Mouse (Mus musculus): Measurements from ENCODE around the gene Pim1. TPM values are rescaled to one million over a fixed set of nuclear protein-coding genes. Genes with fewer than 3 reads are reported as not detected.
"Not testable (repeated sequence)": the region's sequence is repeated elsewhere in the genome, so short reads cannot be mapped to it uniquely, and the experiment has no call there.

Gene Pim1
- polyA plus RNA-seq, 1 experiment from 2014 or later, result 10.1 TPM

GRCm38 (mm10) chr17:29510691-29511090 is 20.1 kb downstream of the Pim1 start:
- Histone ChIP-seq H3K4me1 (ENCODE audit: control insufficient read depth, insufficient read depth, low read length) (no peaks in the 10 kb centered on the region), H3K9me3 (ENCODE audit: control insufficient read depth, low read depth, low read length) (no peaks in the 10 kb centered on the region), H3K27me3 (ENCODE audit: control insufficient read depth, insufficient read depth, low read length) (no peaks in the 10 kb centered on the region), H3K4me3 (ENCODE audit: low read depth, low read length) (no peak overlapping the region), H3K4me2 (replicated peaks; ENCODE audit: low read depth, low read length) (no peak overlapping the region), H3K9ac (replicated peaks; ENCODE audit: low read depth, low read length) (no peak overlapping the region), H3K36me3 (ENCODE audit: control insufficient read depth, insufficient read depth, low read length) (no peaks in the 10 kb centered on the region), H3K27ac (ENCODE audit: low read length) (no peak overlapping the region)
- ATAC-seq (ENCODE audit: insufficient number of reproducible peaks, insufficient read depth, low FRiP score, low read depth), result no peak
- WGBS, result 43% methylated on average over 8 of the region's 8 CpGs

GRCm38 (mm10) chr17:29513044-29513730 is 22.6 kb downstream of the Pim1 start:
- H3K4me1 ChIP-seq (ENCODE audit: control insufficient read depth, insufficient read depth, low read length), result no peaks in the 10 kb centered on the region
- no peak overlapping the region for H3K27ac ChIP-seq (ENCODE audit: low read length)
- no peaks in the 10 kb centered on the region for H3K36me3 ChIP-seq (ENCODE audit: control insufficient read depth, insufficient read depth, low read length)
- no peak overlapping the region for H3K4me3 ChIP-seq (ENCODE audit: low read depth, low read length)
- 23% methylated on average over 13 of the region's 13 CpGs for WGBS
- H3K4me2 ChIP-seq (replicated peaks; ENCODE audit: low read depth, low read length), result no peak overlapping the region
- ATAC-seq (ENCODE audit: insufficient number of reproducible peaks, insufficient read depth, low FRiP score, low read depth), result peak; percentile 53; the same call in 1 of the 2 replicates
- no peaks in the 10 kb centered on the region for H3K9me3 ChIP-seq (ENCODE audit: control insufficient read depth, low read depth, low read length)
- H3K27me3 ChIP-seq (ENCODE audit: control insufficient read depth, insufficient read depth, low read length), result no peaks in the 10 kb centered on the region
- no peak overlapping the region for H3K9ac ChIP-seq (replicated peaks; ENCODE audit: low read depth, low read length)

DNA sequence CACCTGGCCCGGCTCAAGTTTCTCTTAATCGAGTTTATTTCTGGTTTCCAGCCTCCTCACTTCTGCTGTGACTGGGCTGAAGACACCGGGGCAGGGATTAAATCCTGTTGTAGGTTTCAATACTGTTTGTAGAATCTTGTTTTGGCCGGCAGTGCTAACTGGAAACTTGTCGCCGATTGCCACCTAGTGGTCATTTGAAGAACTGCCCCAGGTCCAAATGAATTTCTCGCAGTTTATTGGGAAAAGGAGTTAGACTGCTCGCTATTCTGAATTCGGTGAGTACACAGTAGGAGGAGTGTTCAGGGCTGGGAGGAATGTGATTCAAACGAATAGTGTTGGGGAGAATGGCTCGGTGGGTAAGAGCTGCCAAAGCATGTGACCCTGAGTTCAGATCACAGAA is 23.9 kb downstream of the Pim1 start:
- Histone ChIP-seq H3K4me2 (replicated peaks; ENCODE audit: low read depth, low read length) (no peak overlapping the region), H3K27ac (ENCODE audit: low read length) (no peak overlapping the region), H3K4me1 (ENCODE audit: control insufficient read depth, insufficient read depth, low read length) (no peaks in the 10 kb centered on the region), H3K27me3 (ENCODE audit: control insufficient read depth, insufficient read depth, low read length) (no peaks in the 10 kb centered on the region), H3K4me3 (ENCODE audit: low read depth, low read length) (no peak overlapping the region), H3K9ac (replicated peaks; ENCODE audit: low read depth, low read length) (no peak overlapping the region), H3K9me3 (ENCODE audit: control insufficient read depth, low read depth, low read length) (no peaks in the 10 kb centered on the region), H3K36me3 (ENCODE audit: control insufficient read depth, insufficient read depth, low read length) (no peaks in the 10 kb centered on the region)
- 3% methylated on average over 11 of the region's 11 CpGs for WGBS
- peak; percentile 24; the same call in 1 of the 2 replicates for ATAC-seq (ENCODE audit: insufficient number of reproducible peaks, insufficient read depth, low FRiP score, low read depth)

DNA sequence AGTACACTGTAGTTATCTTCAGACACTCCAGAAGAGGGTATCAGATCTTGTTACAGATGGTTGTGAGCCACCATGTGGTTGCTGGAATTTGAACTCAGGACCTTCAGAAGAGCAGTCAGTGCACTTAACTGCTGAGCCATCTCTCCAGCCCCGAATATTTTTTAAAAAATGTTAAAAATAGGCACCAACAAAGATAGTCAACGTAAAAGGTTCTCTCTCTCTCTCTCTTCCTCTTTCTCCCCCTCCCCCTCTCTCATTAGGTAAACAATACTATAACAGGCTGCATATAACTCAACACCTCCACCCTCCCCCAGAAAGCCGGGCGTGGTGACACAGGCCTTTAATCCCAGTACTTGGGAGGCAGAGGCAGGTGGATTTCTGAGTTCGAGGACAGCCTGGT is 28.1 kb downstream of the Pim1 start:
- not testable (repeated sequence) for H3K36me3 ChIP-seq (ENCODE audit: control insufficient read depth, insufficient read depth, low read length); H3K4me3 ChIP-seq (ENCODE audit: low read depth, low read length); H3K27me3 ChIP-seq (ENCODE audit: control insufficient read depth, insufficient read depth, low read length); H3K27ac ChIP-seq (ENCODE audit: low read length); H3K4me2 ChIP-seq (replicated peaks; ENCODE audit: low read depth, low read length); H3K4me1 ChIP-seq (ENCODE audit: control insufficient read depth, insufficient read depth, low read length); ATAC-seq (ENCODE audit: insufficient number of reproducible peaks, insufficient read depth, low FRiP score, low read depth); H3K9me3 ChIP-seq (ENCODE audit: control insufficient read depth, low read depth, low read length); H3K9ac ChIP-seq (replicated peaks; ENCODE audit: low read depth, low read length)
- 91% methylated on average over 5 of the region's 5 CpGs for WGBS

DNA sequence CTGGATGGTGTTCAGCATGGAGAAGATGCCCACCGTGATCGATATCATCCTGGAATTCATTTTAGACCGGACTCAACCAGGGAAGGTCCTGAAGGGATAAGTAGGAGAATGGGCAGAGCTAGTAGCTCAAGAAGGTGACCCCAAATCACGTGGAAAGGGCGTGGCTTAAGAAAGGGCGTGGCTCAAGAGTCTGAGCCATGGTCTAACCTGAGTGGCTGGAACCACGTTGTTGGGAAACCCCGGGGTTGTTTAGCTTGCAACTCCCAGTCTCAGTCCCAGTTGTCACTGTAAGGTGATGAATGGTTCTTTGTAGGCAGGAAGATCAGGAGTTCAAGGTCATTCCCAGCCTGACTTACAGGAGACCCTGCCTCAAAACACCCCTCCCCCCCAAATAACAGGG is 29.2 kb downstream of the Pim1 start:
- no peaks in the 10 kb centered on the region for H3K27me3 ChIP-seq (ENCODE audit: control insufficient read depth, insufficient read depth, low read length)
- H3K9ac ChIP-seq (replicated peaks; ENCODE audit: low read depth, low read length), result no peak overlapping the region

DNA sequence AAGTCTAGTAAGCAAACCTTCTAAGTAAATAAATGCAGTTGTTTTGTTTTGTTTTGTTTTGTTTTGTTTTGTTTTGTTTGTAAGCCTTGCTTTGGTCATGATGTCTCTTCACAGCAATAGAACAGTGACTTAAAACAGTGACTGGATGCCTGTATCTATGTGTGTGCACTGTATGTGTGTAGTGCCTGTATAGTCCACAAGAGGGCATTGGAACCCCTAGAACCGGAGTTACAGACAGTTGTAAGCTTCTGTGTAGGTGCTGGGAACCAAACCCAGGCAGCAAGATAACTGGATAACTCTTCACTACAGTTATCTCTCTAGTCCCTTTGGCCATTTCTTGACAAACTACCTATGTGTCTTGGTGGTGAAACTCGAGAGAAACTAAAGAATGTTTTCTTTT is 35.1 kb downstream of the Pim1 start:
- 73% methylated on average over 2 of the region's 2 CpGs for WGBS

More for the DNA sequence above, 29.2 kb downstream of the Pim1 start:
- Histone ChIP-seq H3K4me3 (ENCODE audit: low read depth, low read length) (no peak overlapping the region), H3K4me2 (replicated peaks; ENCODE audit: low read depth, low read length) (no peak overlapping the region), H3K27ac (ENCODE audit: low read length) (no peak overlapping the region), H3K4me1 (ENCODE audit: control insufficient read depth, insufficient read depth, low read length) (no peaks in the 10 kb centered on the region), H3K36me3 (ENCODE audit: control insufficient read depth, insufficient read depth, low read length) (no peaks in the 10 kb centered on the region), H3K9me3 (ENCODE audit: control insufficient read depth, low read depth, low read length) (no peaks in the 10 kb centered on the region)
- ATAC-seq (ENCODE audit: insufficient number of reproducible peaks, insufficient read depth, low FRiP score, low read depth), result no peak
- 75% methylated on average over 8 of the region's 8 CpGs for whole genome bisulfite sequencing

DNA sequence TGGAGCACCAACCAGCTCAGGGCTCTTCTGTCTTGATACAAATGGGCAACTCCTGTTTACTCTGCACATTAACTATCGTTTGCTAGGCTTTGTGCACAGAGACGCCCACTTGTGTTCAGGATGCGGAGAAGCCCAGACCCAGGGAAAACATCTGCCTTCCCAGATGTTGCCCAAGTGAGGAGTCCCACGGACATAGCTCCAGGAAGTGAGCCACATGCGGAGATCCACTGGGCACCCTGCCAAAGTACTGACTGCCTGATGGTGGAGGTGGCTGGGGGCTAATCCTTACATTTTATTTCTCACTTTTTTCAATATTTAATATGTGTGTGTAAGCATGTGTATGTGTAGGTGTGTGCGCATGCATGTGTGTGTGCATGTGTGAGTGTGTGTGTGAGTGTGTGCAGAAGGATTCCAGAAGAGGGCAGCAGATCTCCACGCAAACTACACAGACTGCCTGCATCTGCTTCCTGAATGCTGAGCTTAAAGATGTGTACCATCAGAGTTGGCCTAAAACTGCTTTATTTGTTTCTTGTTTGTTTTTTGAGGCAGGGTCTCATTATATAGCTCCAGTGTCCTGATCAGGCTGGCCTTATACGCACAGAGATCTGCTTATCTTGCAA is 38.1 kb downstream of the Pim1 start:
- Histone ChIP-seq H3K4me2 (replicated peaks; ENCODE audit: low read depth, low read length) (no peak overlapping the region), H3K36me3 (ENCODE audit: control insufficient read depth, insufficient read depth, low read length) (no peaks in the 10 kb centered on the region), H3K9me3 (ENCODE audit: control insufficient read depth, low read depth, low read length) (no peaks in the 10 kb centered on the region), H3K9ac (replicated peaks; ENCODE audit: low read depth, low read length) (no peak overlapping the region), H3K27ac (ENCODE audit: low read length) (no peak overlapping the region), H3K4me1 (ENCODE audit: control insufficient read depth, insufficient read depth, low read length) (no peaks in the 10 kb centered on the region), H3K27me3 (ENCODE audit: control insufficient read depth, insufficient read depth, low read length) (no peaks in the 10 kb centered on the region), H3K4me3 (ENCODE audit: low read depth, low read length) (no peak overlapping the region)
- WGBS, result 69% methylated on average over 8 of the region's 8 CpGs
- ATAC-seq (ENCODE audit: insufficient number of reproducible peaks, insufficient read depth, low FRiP score, low read depth), result no peak

More for the DNA sequence above, 35.1 kb downstream of the Pim1 start:
- no peaks in the 10 kb centered on the region for H3K36me3 ChIP-seq (ENCODE audit: control insufficient read depth, insufficient read depth, low read length)
- H3K9ac ChIP-seq (replicated peaks; ENCODE audit: low read depth, low read length), result no peak overlapping the region
- H3K4me1 ChIP-seq (ENCODE audit: control insufficient read depth, insufficient read depth, low read length), result no peaks in the 10 kb centered on the region
- no peaks in the 10 kb centered on the region for H3K27me3 ChIP-seq (ENCODE audit: control insufficient read depth, insufficient read depth, low read length)
- no peak for ATAC-seq (ENCODE audit: insufficient number of reproducible peaks, insufficient read depth, low FRiP score, low read depth)
- H3K27ac ChIP-seq (ENCODE audit: low read length), result no peak overlapping the region
- H3K9me3 ChIP-seq (ENCODE audit: control insufficient read depth, low read depth, low read length), result no peaks in the 10 kb centered on the region
- H3K4me2 ChIP-seq (replicated peaks; ENCODE audit: low read depth, low read length), result no peak overlapping the region
- no peak overlapping the region for H3K4me3 ChIP-seq (ENCODE audit: low read depth, low read length)

DNA sequence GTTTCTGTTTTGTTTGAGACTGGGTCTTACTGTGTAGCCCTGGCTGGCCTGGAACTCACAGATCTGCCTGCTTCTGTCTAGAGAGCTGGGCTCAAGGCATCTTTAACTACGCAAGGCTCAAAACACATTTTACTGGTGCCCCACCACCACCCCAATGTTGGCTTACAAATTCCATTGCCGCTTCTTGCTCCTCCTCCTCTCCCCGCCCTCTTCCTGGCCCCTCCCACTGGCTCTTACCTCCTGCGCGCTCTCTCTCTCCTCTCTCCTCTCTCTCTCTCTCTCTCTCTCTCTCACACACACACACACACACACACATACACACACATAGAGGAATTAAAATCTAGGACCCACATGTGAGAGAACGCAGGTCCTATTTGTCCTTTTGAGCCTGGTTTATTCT is 40.0 kb downstream of the Pim1 start:
- H3K9me3 ChIP-seq (ENCODE audit: control insufficient read depth, low read depth, low read length), result no peaks in the 10 kb centered on the region; the same call in 1 of the 2 replicates
- H3K4me2 ChIP-seq (replicated peaks; ENCODE audit: low read depth, low read length), result no peak overlapping the region
- no peak overlapping the region for H3K27ac ChIP-seq (ENCODE audit: low read length)
- H3K36me3 ChIP-seq (ENCODE audit: control insufficient read depth, insufficient read depth, low read length), result no peaks in the 10 kb centered on the region
- 75% methylated on average over 6 of the region's 6 CpGs for WGBS
- no peak overlapping the region for H3K9ac ChIP-seq (replicated peaks; ENCODE audit: low read depth, low read length)
- no peaks in the 10 kb centered on the region for H3K27me3 ChIP-seq (ENCODE audit: control insufficient read depth, insufficient read depth, low read length)
- no peak overlapping the region for H3K4me3 ChIP-seq (ENCODE audit: low read depth, low read length)
- no peaks in the 10 kb centered on the region for H3K4me1 ChIP-seq (ENCODE audit: control insufficient read depth, insufficient read depth, low read length)
- no peak for ATAC-seq (ENCODE audit: insufficient number of reproducible peaks, insufficient read depth, low FRiP score, low read depth)
